Mouse (Mus musculus) bone marrow, adult 2 months (tissue): ENCODE data around the gene Stk24.

Experiments used
- CTCF ChIP-seq: fragments of 200-500 bp; IDR thresholded peaks from 2 replicates; pipeline ENCODE4 v1.5.1; 2011; ENCODE audit warnings: low read length, control low read depth; ENCODE audit not compliant: control insufficient read depth, insufficient read depth
- POLR2A ChIP-seq: fragments of 200-500 bp; IDR thresholded peaks from 2 replicates; pipeline ENCODE4 v1.6.1; 2011; ENCODE audit warnings: low read depth, mild to moderate bottlenecking, control low read depth, low read length, borderline replicate concordance; ENCODE audit not compliant: control insufficient read depth

GRCm38 (mm10) chr14:121423341-121423751, 43.5 kb upstream of the Stk24 start:
- TF ChIP-seq CTCF (no peak), POLR2A (no peak)
